Mouse (Mus musculus) heart, adult 2 months (tissue): Measurements from ENCODE around the gene C530008M17Rik.

Source experiments
- CTCF ChIP-seq: fragments of 200-600 bp; IDR thresholded peaks from 2 replicates; pipeline ENCODE4 v1.8.1; 2022; ENCODE audit warnings: antibody characterized with exemption, mild to moderate bottlenecking, moderate library complexity
- EP300 ChIP-seq: fragments of 200-500 bp; IDR thresholded peaks from 2 replicates; pipeline ENCODE4 v1.6.1; 2011; ENCODE audit warnings: low read depth, low read length, control low read depth; ENCODE audit not compliant: insufficient read depth
- POLR2A ChIP-seq: fragments of 200-500 bp; IDR thresholded peaks from 2 replicates; pipeline ENCODE4 v1.6.1; 2011; ENCODE audit warnings: mild to moderate bottlenecking, low read depth, low read length, control low read depth; ENCODE audit not compliant: insufficient read depth

DNA sequence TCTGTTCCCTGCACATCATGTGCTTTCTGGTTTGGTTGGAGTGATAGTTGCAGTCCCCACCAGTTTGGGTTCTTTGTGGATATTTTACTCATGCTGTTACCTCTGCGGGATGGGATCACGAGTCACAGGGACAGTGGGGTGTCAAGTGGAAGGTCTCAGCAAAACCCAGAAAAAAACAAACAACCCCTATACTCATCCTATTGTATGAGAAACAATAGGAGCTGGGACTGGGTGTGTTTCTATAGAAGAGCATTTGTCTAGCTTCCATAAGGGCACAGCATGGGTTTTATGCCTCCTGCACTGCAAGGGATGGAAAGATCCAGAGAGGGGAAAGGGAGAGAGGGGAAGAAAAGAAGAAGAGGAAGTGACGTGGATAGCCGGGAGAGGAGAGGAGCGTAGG lies 96.0 kb downstream of the C530008M17Rik start:
- TF ChIP-seq CTCF (no peak), POLR2A (no peak), EP300 (no peak)
